Mouse (Mus musculus) embryo, embryonic 10 days (tissue): ENCODE measurements around the gene 1110051M20Rik.

Experiments used
- DNase-seq: peaks from one replicate; pipeline ENCODE4 v3.0.0-alpha.2; 2015; ENCODE audit warnings: low spot score

1110051M20Rik gene

GRCm38 (mm10) chr2:91302845-91303244, 141.7 kb downstream of the 1110051M20Rik start:
- DNase-seq, result no peak

DNA sequence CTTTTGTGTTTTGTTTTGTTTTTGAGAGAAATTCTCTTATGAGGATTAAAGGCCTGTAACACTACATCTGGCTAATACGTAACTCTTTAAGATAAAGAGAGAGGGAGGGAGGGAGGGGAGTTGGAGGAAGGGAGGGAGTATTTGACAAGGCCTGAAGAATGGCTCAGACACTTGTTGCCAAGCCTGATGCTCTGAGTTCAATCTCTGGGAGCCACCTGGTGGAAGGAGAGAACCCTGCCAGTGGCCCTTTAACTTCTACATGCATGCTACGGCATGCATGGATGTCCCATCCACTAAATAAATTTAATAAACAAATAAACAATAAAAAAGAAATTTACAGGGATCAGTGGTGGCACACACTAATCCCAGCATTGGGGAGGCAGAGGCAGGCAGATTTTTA, 142.7 kb downstream of the 1110051M20Rik start:
- DNase-seq, result no peak

DNA sequence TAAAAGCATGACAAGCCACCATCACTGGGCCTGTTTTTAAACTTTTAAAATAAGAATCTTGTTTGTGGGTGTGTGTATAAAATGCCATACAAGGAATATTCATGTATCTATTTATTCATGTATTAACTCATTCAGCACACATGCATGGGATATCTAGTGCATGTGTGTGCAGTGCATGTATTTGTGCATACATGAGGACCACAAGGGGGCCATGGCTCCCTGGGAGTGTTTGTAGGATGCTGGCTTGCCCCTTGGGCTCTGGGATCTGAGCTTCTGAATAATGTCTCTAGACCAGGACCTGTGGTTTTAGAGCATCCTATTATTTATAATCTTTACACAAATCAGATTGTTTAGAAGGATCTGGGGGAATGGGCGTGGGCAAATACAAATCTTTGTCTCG, 143.7 kb downstream of the 1110051M20Rik start:
- DNase-seq, result no peak

- DNase-seq, result no peak
These were observed 145.3 kb downstream of the 1110051M20Rik start for GRCm38 (mm10) chr2:91299156-91299555.

DNA sequence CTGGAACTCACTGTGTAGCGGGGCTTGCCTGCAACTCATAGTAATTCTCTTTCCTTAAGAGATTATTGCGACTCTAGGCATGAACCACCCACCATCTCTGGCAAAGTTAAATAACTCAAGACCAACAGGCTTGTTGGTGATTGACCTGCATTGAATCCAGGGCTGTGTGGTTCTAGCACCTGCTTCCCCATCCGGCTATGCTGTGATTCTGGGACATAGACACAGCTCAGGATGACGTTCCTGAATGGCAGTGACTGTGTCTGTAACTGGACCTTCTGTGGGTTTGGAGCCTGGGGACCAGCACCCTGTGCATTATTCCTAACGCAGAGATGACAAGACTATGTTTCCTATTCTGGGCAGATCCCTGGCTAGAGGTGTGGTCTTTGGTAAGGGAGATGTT, 148.6 kb downstream of the 1110051M20Rik start:
- DNase-seq, result no peak

DNA sequence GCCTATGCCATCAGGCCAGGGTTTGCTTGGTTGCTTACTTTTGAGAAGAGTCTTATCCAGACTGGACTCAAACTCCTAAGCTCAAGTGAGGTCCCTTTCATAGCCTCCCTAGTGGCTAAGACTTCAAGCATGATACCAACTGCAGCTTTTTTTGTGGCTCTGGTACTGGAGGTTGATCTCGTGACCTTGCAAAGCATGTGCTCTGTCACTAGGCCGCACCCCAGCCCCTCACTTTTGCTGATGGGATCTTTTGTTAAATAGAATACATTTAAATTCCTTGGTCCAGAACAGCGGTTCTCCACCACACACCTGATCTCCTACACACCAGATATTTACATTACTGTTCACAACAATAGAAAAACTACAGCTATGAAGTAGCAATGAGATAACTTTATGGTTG, 150.3 kb downstream of the 1110051M20Rik start:
- no peak for DNase-seq

DNA sequence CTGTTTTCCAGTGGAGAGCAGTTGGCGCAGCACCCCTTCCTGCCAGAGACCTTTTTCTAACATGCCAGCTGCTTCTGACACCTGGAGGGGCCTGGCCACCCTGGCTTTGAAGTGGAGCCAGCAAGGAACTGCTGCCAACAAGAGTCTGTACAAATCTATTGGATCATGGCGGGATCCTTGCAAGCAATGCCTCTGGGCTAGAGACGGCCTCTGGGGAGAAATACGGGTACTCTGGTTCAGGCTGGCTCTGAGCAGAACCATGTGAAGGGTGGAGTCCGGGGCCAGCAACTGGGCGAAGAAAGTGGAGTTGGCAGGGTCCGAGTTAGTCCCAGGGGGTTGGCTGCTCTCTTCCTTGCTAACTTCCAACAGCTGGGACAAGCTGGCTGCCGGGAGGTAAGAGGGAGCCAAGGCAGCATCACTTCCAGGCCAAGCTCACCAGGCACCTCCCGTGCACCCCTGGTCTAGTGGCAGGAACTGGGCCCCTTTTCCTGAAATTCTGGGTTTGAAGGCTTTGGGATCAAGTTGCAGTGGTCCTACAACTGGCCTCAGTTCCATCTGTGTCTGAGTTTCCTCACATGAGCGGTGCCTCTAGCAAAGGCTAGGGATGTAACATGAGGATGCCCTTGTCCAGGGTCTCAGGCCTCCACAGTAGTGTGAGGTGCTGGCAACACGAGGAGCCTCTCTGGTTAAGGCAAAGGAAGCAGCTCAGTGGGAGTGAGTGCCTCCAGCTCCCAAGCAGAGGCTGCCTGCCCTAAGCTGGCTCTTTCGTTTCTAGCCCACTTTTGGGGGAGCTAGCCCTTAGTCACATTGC, 153.1 kb downstream of the 1110051M20Rik start:
- no peak for DNase-seq

- no peak for DNase-seq
These were observed 156.9 kb downstream of the 1110051M20Rik start for GRCm38 (mm10) chr2:91287563-91287962.

- DNase-seq, result peak; percentile 90
These were observed 158.5 kb downstream of the 1110051M20Rik start for GRCm38 (mm10) chr2:91285885-91286505.

- DNase-seq, result no peak
These were observed 159.9 kb downstream of the 1110051M20Rik start for GRCm38 (mm10) chr2:91284375-91285199.

- no peak for DNase-seq
These were observed 160.5 kb downstream of the 1110051M20Rik start for GRCm38 (mm10) chr2:91283972-91284371.

- DNase-seq, result no peak
These were observed 163.1 kb downstream of the 1110051M20Rik start for GRCm38 (mm10) chr2:91281366-91281765.

- no peak for DNase-seq
These were observed 165.1 kb downstream of the 1110051M20Rik start for GRCm38 (mm10) chr2:91279372-91279755.

DNA sequence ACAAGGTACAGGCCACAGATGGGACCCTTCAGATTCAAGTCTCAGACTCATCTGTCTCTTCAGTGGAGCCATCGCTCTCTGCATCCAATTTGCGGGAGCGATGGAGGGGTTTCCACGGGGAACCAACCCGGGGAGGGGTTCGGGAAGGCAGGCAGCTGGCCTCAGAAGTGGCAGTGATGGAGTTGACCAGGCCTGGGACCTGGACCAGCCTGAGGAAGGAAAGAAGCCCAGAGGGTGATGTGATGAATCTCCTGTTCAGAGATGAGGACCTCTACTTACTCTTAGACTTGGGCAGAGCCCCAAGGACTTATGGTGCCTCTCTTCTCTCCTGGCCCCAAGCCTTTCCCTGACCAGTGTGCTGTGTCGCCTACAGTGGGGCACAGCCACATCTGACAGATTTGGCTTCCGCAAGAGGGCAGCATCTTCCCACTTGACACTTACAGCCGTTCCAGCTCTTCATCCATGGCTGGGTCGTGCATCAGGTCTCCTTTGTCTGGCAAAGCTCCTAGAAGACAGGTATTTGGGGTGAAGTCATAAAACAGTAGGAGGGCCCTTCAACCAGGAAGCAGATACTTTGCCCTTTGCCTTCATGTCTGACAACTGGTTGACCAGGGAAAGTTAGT, 165.6 kb downstream of the 1110051M20Rik start:
- DNase-seq, result peak; percentile 87

GRCm38 (mm10) chr2:91269687-91270133, 174.8 kb downstream of the 1110051M20Rik start:
- DNase-seq, result no peak

- DNase-seq, result no peak
These were observed 175.8 kb downstream of the 1110051M20Rik start for GRCm38 (mm10) chr2:91268706-91269105.

GRCm38 (mm10) chr2:91268042-91268441, 176.5 kb downstream of the 1110051M20Rik start:
- no peak for DNase-seq

- DNase-seq, result peak; percentile 99
These were observed 179.5 kb downstream of the 1110051M20Rik start, which contains the start of gene Arfgap2 for GRCm38 (mm10) chr2:91264711-91265681. Arfgap2 (plus strand) TSS chr2:91264974.

DNA sequence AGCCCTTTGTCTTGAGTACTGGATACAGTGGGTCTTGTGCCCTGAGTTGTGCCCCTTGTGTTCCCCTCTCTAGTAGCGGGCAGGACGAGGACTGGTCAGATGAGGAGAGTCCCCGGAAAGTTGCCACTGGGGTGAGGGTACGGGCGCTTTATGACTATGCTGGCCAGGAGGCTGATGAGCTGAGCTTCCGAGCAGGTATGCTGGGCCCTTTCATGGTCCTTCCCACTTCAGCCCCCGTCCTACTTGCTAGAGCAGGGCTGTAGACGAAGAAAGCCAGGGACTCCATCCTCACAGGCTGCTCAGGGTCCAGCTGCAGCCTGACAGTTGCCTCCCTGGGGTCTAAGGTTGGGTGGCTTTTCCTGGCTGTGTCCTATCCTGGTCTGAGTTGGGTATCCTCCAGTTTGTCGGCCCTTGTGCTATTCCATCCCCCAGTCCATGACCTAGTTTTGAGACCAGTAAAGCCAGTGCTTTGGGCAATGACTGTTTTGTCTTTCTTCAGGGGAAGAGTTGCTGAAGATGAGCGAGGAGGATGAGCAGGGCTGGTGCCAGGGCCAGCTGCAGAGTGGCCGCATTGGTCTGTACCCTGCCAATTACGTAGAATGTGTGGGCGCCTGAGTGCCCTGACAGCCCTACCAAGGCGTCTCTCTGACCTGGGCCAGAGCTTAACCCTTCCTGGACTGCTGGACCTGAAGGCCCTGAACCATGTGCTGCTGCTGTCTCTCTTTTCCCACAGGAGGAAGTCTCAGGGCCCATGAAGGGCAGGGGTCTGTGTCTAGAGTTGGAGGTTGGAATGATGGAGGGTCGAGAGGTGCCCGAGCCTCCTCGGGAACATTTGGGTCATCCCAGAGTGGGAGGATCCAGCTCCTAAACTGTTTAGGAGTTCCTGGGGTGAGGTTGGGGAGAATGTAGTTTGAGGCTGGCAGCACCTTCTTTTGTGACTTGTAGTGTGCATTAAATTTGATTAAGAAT, 180.5 kb downstream of the 1110051M20Rik start:
- DNase-seq, result no peak

DNA sequence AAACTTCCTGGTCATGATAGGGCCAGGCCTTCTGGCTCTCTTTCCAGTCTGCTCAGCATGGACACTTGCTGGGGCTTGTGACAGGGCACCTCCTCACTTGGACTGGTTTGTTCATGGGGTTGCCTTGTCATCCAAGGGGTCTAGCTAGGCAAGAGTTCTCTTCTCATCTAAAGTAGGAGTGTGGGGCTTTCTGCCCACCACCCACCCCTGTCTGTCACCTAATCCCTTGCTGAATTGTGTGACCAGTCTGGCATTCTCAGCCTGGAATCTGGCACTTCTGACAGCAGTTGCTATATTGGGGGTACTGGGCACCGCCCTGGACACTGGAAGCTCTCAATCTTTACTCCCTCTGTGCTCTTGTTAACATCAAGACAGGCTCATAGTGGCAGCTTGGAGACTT, 185.0 kb downstream of the 1110051M20Rik start:
- DNase-seq, result no peak
